1 mouse cellular context compared by ENCODE assay signal in the genomic region with DNA sequence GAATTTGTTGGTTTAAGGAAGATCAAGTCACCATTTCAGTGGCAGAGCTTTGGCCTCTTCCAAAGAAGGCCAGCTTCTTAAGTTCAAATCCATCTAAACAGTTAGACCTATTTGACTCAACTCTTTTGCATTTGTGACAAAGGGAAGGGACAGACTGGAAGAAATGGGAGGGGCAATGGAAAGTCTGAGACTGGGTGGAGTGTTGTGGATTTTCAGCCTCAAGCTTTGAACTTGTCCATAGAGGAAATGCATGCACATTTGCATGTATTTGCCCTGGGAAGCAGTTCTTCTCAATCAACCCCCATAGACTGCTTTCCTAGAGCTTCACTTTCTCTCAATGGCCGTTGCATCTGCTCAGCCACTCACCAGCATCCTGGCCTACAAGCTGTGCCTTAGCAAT.
TF ChIP-seq lines count a peak whose summit lies in the region.

No protein-coding gene starts in this region.

TF ChIP-seq in MEL, 35 proteins besides CTCF, POLR2A, EP300 and RAD21:
- TF ChIP-seq HCFC1 (IDR thresholded peaks at IDR 0.05; ENCODE audit: low read depth, low read length) (no peak), SMC3 (IDR thresholded peaks at IDR 0.05; ENCODE audit: low read depth, low read length) (no peak), POLR2AphosphoS5 (IDR thresholded peaks at IDR 0.05; ENCODE audit: borderline replicate concordance, low read depth, low read length) (no peak), E2F4 (IDR thresholded peaks at IDR 0.05; ENCODE audit: borderline replicate concordance, low read depth, low read length) (no peak), USF2 (IDR thresholded peaks at IDR 0.05; ENCODE audit: borderline replicate concordance in 1 of 2, insufficient read depth in 1 of 2, low read depth in 1 of 2, low read length in 2 of 2) (no peak), ZC3H11A (IDR thresholded peaks at IDR 0.05; ENCODE audit: low read depth, low read length) (no peak), MYC (IDR thresholded peaks at IDR 0.05; ENCODE audit: low read depth, low read length) (no peak), ELF1 (IDR thresholded peaks at IDR 0.05; ENCODE audit: low read depth, low read length) (no peak), CHD1 (IDR thresholded peaks at IDR 0.05; ENCODE audit: low read depth, low read length) (no peak), BHLHE40 (IDR thresholded peaks at IDR 0.05; ENCODE audit: borderline replicate concordance, low read depth, low read length) (no peak), KAT2A (conservative IDR thresholded peaks at IDR 0.05; ENCODE audit: low read depth, low read length) (no peak), TCF12 (IDR thresholded peaks at IDR 0.05; ENCODE audit: low read depth, low read length) (no peak), ZMIZ1 (IDR thresholded peaks at IDR 0.05; ENCODE audit: low read depth, low read length) (no peak)
